Mouse (Mus musculus) liver, adult 2 months (tissue): ENCODE measurements around the gene Rpl11. TPM values are rescaled to one million over a fixed set of nuclear protein-coding genes. Genes with fewer than 3 reads are reported as not detected.
"Not testable (repeated sequence)": the region's sequence is repeated elsewhere in the genome, so short reads cannot be mapped to it uniquely, and the experiment has no call there.

Experiments
- DNase-seq: peaks from one replicate; pipeline ENCODE4 v3.0.0-alpha.2; 2011; ENCODE audit warnings: low read depth, low spot score; ENCODE audit errors: extremely low read depth
- H3K27ac ChIP-seq: fragments of 200-500 bp; replicated peaks from 2 replicates; pipeline ENCODE4 v1.5.1; 2012; ENCODE audit warnings: low read depth, mild to moderate bottlenecking, control low read depth, inconsistent platforms, low read length; ENCODE audit not compliant: insufficient read depth
- H3K27me3 ChIP-seq: fragments of 200-500 bp; 2 replicates; pipeline ENCODE4 v1.6.1; 2012; ENCODE audit warnings: mild to moderate bottlenecking, moderate library complexity, low read length, inconsistent platforms; ENCODE audit not compliant: control insufficient read depth, insufficient read depth
- H3K36me3 ChIP-seq: fragments of 200-500 bp; 2 replicates; pipeline ENCODE4 v1.6.1; 2012; ENCODE audit warnings: low read length, inconsistent platforms; ENCODE audit not compliant: control insufficient read depth, insufficient read depth
- H3K4me1 ChIP-seq: fragments of 200-500 bp; 2 replicates; pipeline ENCODE4 v1.6.1; 2011; ENCODE audit warnings: low read length; ENCODE audit not compliant: control insufficient read depth, insufficient read depth
- H3K4me3 ChIP-seq: fragments of 200-500 bp; 2 replicates; pipeline ENCODE4 v1.5.1; 2011; ENCODE audit warnings: low read depth, mild to moderate bottlenecking, control low read depth, low read length, moderate library complexity; ENCODE audit not compliant: insufficient read depth
- H3K79me2 ChIP-seq: fragments of 200-500 bp; 2 replicates; pipeline ENCODE4 v1.6.1; 2012; ENCODE audit warnings: inconsistent platforms, mild to moderate bottlenecking, low read length, moderate library complexity; ENCODE audit not compliant: control insufficient read depth, insufficient read depth
- H3K9ac ChIP-seq: fragments of 200-500 bp; 2 replicates; pipeline ENCODE4 v1.6.1; 2012; ENCODE audit warnings: low read depth, mild to moderate bottlenecking, control low read depth, inconsistent platforms, low read length
- CTCF ChIP-seq: fragments of 200-500 bp; IDR thresholded peaks from 2 replicates; pipeline ENCODE4 v1.5.1; 2011; ENCODE audit warnings: low read depth, low read length, control low read depth
- POLR2A ChIP-seq: fragments of 200-500 bp; IDR thresholded peaks from 2 replicates; pipeline ENCODE4 v1.6.1; 2011; ENCODE audit warnings: low read length, control low read depth; ENCODE audit not compliant: insufficient read depth; ENCODE audit errors: extremely low read depth
- WGBS: fragments of 180-500 bp; shearing (Covaris S2); methylation state at CpG from one replicate; pipeline ENCODE4 v1.1.7; 2018; 5-methylcytosine and 5-hydroxymethylcytosine counted together
- polyA plus RNA-seq: library from polyadenylated mRNA; depleted of rRNA; stranded (reverse); fragments of >200 nt; gene quantifications from 2 replicates; pipeline ENCODE4 v1.2.3, GENCODE M21; 2012; rRNA removed
- total RNA-seq: library from RNA; depleted of rRNA; stranded (reverse); fragments of >200 nt; gene quantifications from 2 replicates; pipeline ENCODE4 v1.2.3, GENCODE M21; 2014; rRNA removed

Rpl11 gene
- 474 and 504 TPM in 2 replicates for total RNA-seq
- 162 and 170 TPM in 2 replicates for polyA plus RNA-seq

- Histone ChIP-seq H3K36me3 (peaks cover 23% of the 10 kb centered on the region), H3K4me1 (peaks cover 9% of the 10 kb centered on the region), H3K27me3 (no peaks in the 10 kb centered on the region), H3K27ac (peak within 1 kb of the TSS; percentile 24), H3K79me2 (peaks cover 16% of the 10 kb centered on the region; the same call in 1 of the 2 replicates), H3K4me3 (peak within 1 kb of the TSS; percentile 96), H3K9ac (peak within 1 kb of the TSS; percentile 96)
- TF ChIP-seq POLR2A (peak; percentile 63; the same call in 1 of the 2 replicates), CTCF (peak; percentile 94)
- DNase-seq: peak; percentile 87
- under 1% methylated on average over 21 of the region's 21 CpGs for WGBS
Observed at GRCm38 (mm10) chr4:136053247-136053596, at the start of gene Rpl11. Gene Rpl11, minus strand, starts transcription at chr4:136053428.

GRCm38 (mm10) chr4:136101753-136102152 lies 48.5 kb upstream of the Rpl11 start:
- not testable (repeated sequence) for DNase-seq, H3K27me3 ChIP-seq, H3K4me1 ChIP-seq, H3K9ac ChIP-seq, H3K36me3 ChIP-seq, H3K27ac ChIP-seq, H3K79me2 ChIP-seq, H3K4me3 ChIP-seq
- 87% methylated on average over 4 of the region's 4 CpGs for WGBS

GRCm38 (mm10) chr4:136100396-136101070 lies 47.3 kb upstream of the Rpl11 start:
- Histone ChIP-seq H3K9ac (no peak overlapping the region), H3K27me3 (no peaks in the 10 kb centered on the region), H3K27ac (no peak overlapping the region), H3K4me1 (peaks cover 4% of the 10 kb centered on the region; the same call in 1 of the 2 replicates), H3K4me3 (no peak overlapping the region), H3K36me3 (no peaks in the 10 kb centered on the region), H3K79me2 (no peaks in the 10 kb centered on the region)
- TF ChIP-seq POLR2A (no peak), CTCF (no peak)
- DNase-seq: no peak
- WGBS: 83% methylated on average over 12 of the region's 12 CpGs

- Histone ChIP-seq H3K36me3 (no peaks in the 10 kb centered on the region), H3K4me1 (peaks cover 14% of the 10 kb centered on the region), H3K27me3 (no peaks in the 10 kb centered on the region), H3K79me2 (no peaks in the 10 kb centered on the region), H3K4me3 (no peak overlapping the region), H3K27ac (no peak overlapping the region), H3K9ac (no peak overlapping the region)
- WGBS: 98% methylated on average over 3 of the region's 3 CpGs
- TF ChIP-seq CTCF (no peak), POLR2A (no peak)
- DNase-seq: no peak
Observed at GRCm38 (mm10) chr4:136098446-136098845, 45.2 kb upstream of the Rpl11 start.

DNA sequence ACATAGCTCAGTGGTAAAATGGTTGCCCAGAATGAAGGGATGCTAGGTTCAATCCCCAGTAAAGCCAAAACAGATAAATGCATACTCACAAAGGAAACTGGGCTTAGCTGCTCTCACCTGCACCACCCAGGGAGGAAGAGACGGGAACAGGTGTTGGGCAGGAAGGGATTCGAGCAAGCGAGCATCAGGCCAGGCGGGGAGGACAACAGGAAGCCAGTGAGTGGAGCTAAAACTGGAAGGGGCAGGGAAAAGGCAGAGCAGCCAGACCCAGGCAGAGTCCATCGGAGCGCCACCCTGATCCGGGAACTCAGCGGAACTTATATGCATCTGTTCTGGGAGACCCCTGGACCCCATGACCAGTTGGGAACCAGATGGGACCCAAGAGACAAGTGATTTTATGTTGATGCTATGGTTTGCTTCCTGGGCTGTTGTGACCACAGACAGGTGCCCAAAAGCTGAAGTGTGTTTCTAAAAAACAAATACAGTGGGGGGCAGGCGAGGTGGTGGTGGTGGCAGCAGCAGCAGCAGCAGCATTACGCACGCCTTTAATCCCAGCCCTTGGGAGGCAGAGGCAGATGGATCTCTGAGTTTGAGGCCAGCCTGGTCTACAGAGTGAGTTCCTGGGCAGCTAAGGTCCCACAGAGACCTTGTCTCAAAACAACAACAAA lies 43.4 kb upstream of the Rpl11 start:
- 89% methylated on average over 11 of the region's 11 CpGs for WGBS
- Histone ChIP-seq H3K4me1 (peaks cover 14% of the 10 kb centered on the region), H3K36me3 (no peaks in the 10 kb centered on the region)

More for the DNA sequence above, 43.4 kb upstream of the Rpl11 start:
- Histone ChIP-seq H3K27me3 (no peaks in the 10 kb centered on the region), H3K9ac (no peak overlapping the region), H3K79me2 (no peaks in the 10 kb centered on the region), H3K27ac (no peak overlapping the region), H3K4me3 (no peak overlapping the region)
- no peak for TF ChIP-seq POLR2A
- no peak for TF ChIP-seq CTCF
- no peak for DNase-seq
